Mouse (Mus musculus) heart, embryonic 11.5 days (tissue): ENCODE results near the gene Dennd1a. TPM values are rescaled to one million over a fixed set of nuclear protein-coding genes. Genes with fewer than 3 reads are reported as not detected.

Experiments used
- ATAC-seq: fragments of 200-750 bp; cut with Nextera tagmentation; replicated peaks from 2 replicates; pipeline ENCODE4 v1.8.0; 2017; ENCODE audit warnings: moderate library complexity; ENCODE audit not compliant: insufficient number of reproducible peaks, low FRiP score, low TSS enrichment
- H3K27ac ChIP-seq: fragments of 300-500 bp; sonication (generic); 2 replicates; pipeline ENCODE4 v1.5.1; 2014; ENCODE audit warnings: mild to moderate bottlenecking, low read depth, low read length
- H3K27me3 ChIP-seq: fragments of 300-500 bp; sonication (generic); 2 replicates; pipeline ENCODE4 v1.6.1; 2014; ENCODE audit warnings: mild to moderate bottlenecking, low read length, mixed read lengths; ENCODE audit not compliant: control insufficient read depth, insufficient read depth
- H3K36me3 ChIP-seq: fragments of 300-500 bp; sonication (generic); 2 replicates; pipeline ENCODE4 v1.6.1; 2014; ENCODE audit warnings: mild to moderate bottlenecking, low read length, moderate library complexity, mixed read lengths; ENCODE audit not compliant: control insufficient read depth, insufficient read depth
- H3K4me1 ChIP-seq: fragments of 300-500 bp; sonication (generic); 2 replicates; pipeline ENCODE4 v1.6.1; 2014; ENCODE audit warnings: low read length; ENCODE audit not compliant: control insufficient read depth, insufficient read depth
- H3K4me2 ChIP-seq: fragments of 300-500 bp; sonication (generic); 2 replicates; pipeline ENCODE4 v1.6.1; 2014; ENCODE audit warnings: mild to moderate bottlenecking, moderate library complexity
- H3K4me3 ChIP-seq: fragments of 300-500 bp; sonication (generic); 2 replicates; pipeline ENCODE4 v1.5.1; 2014; ENCODE audit warnings: low read depth, low read length
- H3K9ac ChIP-seq: fragments of 300-500 bp; sonication (generic); 2 replicates; pipeline ENCODE4 v1.6.1; 2014; ENCODE audit warnings: mild to moderate bottlenecking, low read depth, low read length, moderate library complexity
- H3K9me3 ChIP-seq: fragments of 300-500 bp; sonication (generic); replicated peaks from 2 replicates; pipeline ENCODE4 v1.6.1; 2016; ENCODE audit warnings: low read length; ENCODE audit not compliant: control insufficient read depth
- WGBS: fragments of 180-500 bp; shearing (Covaris S2); extraction: QIAGEN DNeasy Blood & Tissue Kit; methylation state at CpG from one replicate; pipeline ENCODE4 v1.1.7; 2014; ENCODE audit not compliant: insufficient replicate concordance; 5-methylcytosine and 5-hydroxymethylcytosine counted together
- polyA plus RNA-seq: library from polyadenylated mRNA; unstranded; fragments of >200 nt; fragmentation: Nextera tagmentation; extraction: Ambion mirVana; gene quantifications from 2 replicates; pipeline ENCODE4 v1.2.1, GENCODE M21; 2014

The Dennd1a gene
- polyA plus RNA-seq, 1 experiment from 2014 or later, result 9.6 TPM

DNA sequence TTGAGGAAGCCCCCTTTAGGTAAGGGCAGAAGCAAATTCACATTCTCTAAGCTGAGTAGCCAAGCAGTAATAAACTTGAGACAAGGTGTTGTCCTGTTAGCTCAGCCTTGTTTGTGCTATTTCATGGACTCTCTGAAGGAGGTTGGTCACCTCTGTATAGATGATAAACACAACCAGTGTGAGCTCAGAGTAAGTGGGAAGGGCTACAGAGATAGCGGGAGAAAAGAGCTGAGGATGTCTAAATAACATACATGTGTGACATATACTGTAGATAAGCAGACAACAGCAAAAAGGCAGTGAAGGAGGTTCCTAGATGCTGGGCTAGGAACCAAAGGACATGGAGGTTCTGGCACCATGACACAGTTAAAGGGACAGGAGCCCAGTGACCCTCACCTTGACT is 286.2 kb downstream of the Dennd1a start:
- Histone ChIP-seq H3K27me3 (no peaks in the 10 kb centered on the region), H3K9me3 (no peaks in the 10 kb centered on the region), H3K4me2 (no peak overlapping the region), H3K36me3 (no peaks in the 10 kb centered on the region), H3K27ac (no peak overlapping the region), H3K4me1 (no peaks in the 10 kb centered on the region), H3K9ac (no peak overlapping the region), H3K4me3 (no peak overlapping the region)
- WGBS, result 90% methylated on average over 1 of the region's 1 CpGs
- no peak for ATAC-seq

DNA sequence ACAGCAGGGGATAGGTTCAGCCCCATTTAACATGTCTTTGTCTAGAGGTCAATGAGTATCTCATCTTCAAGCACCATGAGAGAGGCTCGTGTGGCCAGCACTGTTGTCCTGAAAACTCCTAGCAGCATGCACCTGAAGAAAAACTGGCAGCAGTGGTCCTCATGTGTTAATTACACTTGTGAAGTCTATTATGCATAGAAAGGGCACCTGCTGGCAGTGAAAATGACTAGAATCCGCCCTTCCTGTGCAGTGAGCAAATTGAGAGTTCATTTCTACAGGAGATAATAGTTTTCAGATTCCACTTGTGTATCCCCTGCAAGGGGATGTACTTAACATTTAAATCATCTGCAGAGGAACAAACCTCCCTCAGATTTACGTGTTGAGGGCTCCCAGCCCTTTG is 289.2 kb downstream of the Dennd1a start:
- no peak overlapping the region for H3K4me3 ChIP-seq
- H3K4me2 ChIP-seq, result no peak overlapping the region
- no peak overlapping the region for H3K9ac ChIP-seq
- no peak overlapping the region for H3K27ac ChIP-seq
- ATAC-seq, result no peak
- H3K9me3 ChIP-seq, result no peaks in the 10 kb centered on the region
- H3K4me1 ChIP-seq, result no peaks in the 10 kb centered on the region
- no peaks in the 10 kb centered on the region for H3K27me3 ChIP-seq
- H3K36me3 ChIP-seq, result no peaks in the 10 kb centered on the region
- WGBS, result 48% methylated on average over 3 of the region's 3 CpGs

DNA sequence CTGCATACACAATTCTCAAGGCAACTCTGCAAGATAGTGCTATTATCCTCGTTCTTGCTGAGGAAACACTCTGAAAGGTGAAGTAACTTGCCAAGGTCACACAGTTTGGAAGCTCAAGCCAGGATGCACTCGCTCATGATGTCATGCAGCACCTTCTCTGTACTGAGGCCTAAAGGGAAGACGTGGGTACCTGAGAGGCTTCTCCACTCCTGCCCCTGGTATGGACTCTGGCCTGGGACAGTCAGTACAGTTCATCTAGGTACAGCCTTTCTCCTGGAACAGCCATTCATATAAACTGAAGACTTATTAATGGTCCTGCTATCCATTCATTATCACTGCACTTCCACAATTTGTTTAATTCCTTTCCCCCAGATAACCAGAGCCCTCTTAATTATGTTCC is 298.1 kb downstream of the Dennd1a start:
- H3K4me3 ChIP-seq, result no peak overlapping the region
- H3K9ac ChIP-seq, result no peak overlapping the region
- 81% methylated on average over 3 of the region's 3 CpGs for WGBS
- no peaks in the 10 kb centered on the region for H3K36me3 ChIP-seq
- H3K4me1 ChIP-seq, result no peaks in the 10 kb centered on the region
- H3K27me3 ChIP-seq, result no peaks in the 10 kb centered on the region
- ATAC-seq, result no peak
- H3K27ac ChIP-seq, result no peak overlapping the region
- no peak overlapping the region for H3K4me2 ChIP-seq
- no peaks in the 10 kb centered on the region for H3K9me3 ChIP-seq

DNA sequence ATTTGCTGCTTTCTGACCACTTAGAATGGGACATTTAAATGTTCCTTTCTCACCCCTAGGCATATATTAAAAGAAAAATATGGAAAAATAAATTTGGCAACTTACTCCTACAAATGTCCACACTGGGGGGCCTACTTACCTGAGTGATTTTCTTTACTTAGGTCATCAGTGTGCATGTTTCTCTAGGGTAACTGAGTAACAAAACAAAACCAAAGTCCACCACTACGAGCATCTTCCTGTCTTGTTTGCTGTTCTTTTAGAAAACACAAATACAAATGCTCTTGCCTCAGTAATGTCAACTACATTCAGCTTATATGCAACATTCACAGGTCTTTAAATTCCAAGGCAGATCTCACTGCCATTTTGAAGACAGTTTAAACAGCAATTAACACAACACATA is 298.9 kb downstream of the Dennd1a start:
- Histone ChIP-seq H3K36me3 (no peaks in the 10 kb centered on the region), H3K4me1 (no peaks in the 10 kb centered on the region), H3K27ac (no peak overlapping the region), H3K9me3 (no peaks in the 10 kb centered on the region), H3K27me3 (no peaks in the 10 kb centered on the region), H3K9ac (no peak overlapping the region), H3K4me2 (no peak overlapping the region), H3K4me3 (no peak overlapping the region)
- WGBS, result 82% methylated on average over 1 of the region's 1 CpGs
- ATAC-seq, result no peak

DNA sequence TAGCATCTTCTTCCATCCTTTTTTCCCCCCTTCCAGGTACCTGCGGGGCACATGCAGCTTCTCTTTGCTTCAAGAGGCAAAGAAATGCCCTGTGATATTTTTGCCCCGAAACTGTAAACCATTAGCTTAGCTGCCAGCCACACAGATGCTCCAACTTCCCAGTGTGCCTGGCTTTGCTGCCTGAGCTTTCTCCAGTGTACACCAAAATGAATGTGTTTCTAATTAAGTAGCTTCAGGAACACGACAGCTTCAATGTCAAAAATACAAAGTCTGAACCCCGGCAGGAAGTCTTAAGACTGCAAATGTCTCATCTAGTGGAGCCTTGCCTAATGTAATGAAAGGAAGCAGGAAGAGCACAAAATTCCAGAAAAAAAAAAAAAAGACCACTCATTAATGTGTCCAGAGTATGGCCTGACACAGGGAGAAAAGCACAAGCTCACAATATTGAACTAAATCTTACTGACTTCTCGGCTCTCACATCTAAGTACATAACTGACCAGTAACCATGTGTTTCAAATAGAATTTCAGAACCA is 301.4 kb downstream of the Dennd1a start:
- 59% methylated on average over 5 of the region's 5 CpGs for WGBS
- H3K27me3 ChIP-seq, result no peaks in the 10 kb centered on the region
- H3K9ac ChIP-seq, result no peak overlapping the region
- H3K27ac ChIP-seq, result no peak overlapping the region
- H3K4me3 ChIP-seq, result no peak overlapping the region
- no peaks in the 10 kb centered on the region for H3K9me3 ChIP-seq
- no peaks in the 10 kb centered on the region for H3K36me3 ChIP-seq
- H3K4me2 ChIP-seq, result no peak overlapping the region
- H3K4me1 ChIP-seq, result no peaks in the 10 kb centered on the region
- ATAC-seq, result no peak

DNA sequence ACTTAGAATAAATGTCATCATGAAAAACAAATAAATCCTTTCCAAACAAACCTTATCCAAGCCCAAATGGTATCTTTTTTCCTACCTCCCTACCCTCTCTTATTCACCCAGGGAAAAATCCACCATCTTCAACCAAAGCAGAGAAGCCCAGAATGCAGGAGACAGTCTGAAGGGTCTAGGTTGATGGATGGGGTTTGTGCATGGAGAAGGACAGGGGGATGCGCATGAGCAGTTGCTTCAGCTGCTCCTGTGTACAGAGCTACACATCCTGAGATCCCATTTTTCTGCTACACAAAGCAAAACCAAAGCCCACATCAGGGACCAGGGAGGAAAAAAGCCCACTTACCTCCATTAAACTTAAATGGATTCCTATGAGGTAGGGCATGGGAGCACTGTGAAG is 304.5 kb downstream of the Dennd1a start:
- Histone ChIP-seq H3K4me2 (no peak overlapping the region), H3K27me3 (no peaks in the 10 kb centered on the region), H3K4me1 (no peaks in the 10 kb centered on the region), H3K9me3 (no peaks in the 10 kb centered on the region), H3K36me3 (no peaks in the 10 kb centered on the region), H3K4me3 (no peak overlapping the region), H3K9ac (no peak overlapping the region), H3K27ac (no peak overlapping the region)
- ATAC-seq, result no peak
- WGBS, result 83% methylated on average over 1 of the region's 1 CpGs

DNA sequence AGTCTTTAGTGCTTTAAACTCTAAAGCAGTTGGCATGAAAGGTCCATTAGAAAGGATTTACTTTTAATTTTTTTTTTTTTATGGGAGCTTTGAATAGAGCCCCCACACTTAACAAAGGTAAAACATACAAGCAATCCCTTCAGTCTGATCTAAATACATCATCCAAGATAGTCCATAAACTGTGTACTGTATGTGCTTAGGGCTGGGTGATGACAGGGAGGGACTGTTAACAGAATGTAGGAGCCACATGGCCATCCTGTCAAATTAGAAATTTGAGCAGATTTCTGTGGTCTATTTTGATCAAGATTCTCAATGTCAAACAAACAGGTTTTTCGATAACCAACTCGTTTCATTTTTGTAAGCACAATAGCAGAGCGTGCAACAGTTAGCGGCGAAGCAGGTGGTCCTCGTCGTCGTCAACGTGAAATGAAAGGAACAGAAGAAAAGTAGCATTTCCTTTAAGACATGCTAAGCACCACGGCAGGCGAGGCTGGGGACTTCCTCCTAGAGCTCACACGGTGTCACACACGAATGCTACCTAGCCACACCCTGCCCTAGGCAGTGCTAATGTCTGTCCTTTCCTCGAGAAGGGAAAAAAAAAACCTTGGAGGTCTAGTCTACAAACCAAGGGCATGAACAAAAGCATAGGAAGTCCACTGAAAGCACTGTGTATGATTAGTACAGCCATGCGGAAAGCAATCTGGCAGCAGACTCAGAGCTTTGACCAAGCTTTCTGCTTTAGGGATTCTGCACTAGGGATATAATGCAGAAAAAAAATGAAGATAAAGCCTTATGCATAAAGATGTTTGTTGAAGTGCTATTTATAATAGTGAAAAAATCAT is 305.4 kb downstream of the Dennd1a start:
- no peaks in the 10 kb centered on the region for H3K4me1 ChIP-seq
- 77% methylated on average over 15 of the region's 15 CpGs for WGBS

DNA sequence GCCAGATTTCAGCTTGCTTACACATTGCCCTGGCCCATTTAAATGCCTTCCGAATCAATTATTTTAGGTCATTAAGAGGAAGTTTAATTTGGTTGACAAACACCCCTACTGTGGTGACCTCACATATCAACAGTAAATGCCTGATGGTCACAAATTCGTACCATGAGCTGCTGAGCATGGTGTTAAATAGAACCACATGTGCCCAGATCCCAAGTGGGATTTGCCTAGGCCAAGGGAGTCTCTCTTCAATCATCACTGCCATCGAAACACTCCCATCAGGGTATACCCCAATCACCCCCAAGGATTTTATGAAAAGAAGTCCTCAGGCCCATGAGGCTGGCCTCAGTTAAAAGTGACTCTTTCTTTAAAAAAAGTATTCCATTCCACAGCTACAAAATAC is 313.0 kb downstream of the Dennd1a start:
- Histone ChIP-seq H3K36me3 (no peaks in the 10 kb centered on the region), H3K4me1 (peaks cover 3% of the 10 kb centered on the region; the same call in 1 of the 2 replicates), H3K9me3 (no peaks in the 10 kb centered on the region), H3K4me3 (no peak overlapping the region), H3K27ac (no peak overlapping the region), H3K4me2 (no peak overlapping the region), H3K9ac (no peak overlapping the region), H3K27me3 (no peaks in the 10 kb centered on the region)
- ATAC-seq, result no peak
- WGBS, result 75% methylated on average over 3 of the region's 3 CpGs

More for the DNA sequence above, 305.4 kb downstream of the Dennd1a start:
- no peak overlapping the region for H3K27ac ChIP-seq
- no peak overlapping the region for H3K9ac ChIP-seq
- no peaks in the 10 kb centered on the region for H3K36me3 ChIP-seq
- no peak overlapping the region for H3K4me2 ChIP-seq
- H3K4me3 ChIP-seq, result no peak overlapping the region
- H3K27me3 ChIP-seq, result no peaks in the 10 kb centered on the region
- ATAC-seq, result no peak
- no peaks in the 10 kb centered on the region for H3K9me3 ChIP-seq

DNA sequence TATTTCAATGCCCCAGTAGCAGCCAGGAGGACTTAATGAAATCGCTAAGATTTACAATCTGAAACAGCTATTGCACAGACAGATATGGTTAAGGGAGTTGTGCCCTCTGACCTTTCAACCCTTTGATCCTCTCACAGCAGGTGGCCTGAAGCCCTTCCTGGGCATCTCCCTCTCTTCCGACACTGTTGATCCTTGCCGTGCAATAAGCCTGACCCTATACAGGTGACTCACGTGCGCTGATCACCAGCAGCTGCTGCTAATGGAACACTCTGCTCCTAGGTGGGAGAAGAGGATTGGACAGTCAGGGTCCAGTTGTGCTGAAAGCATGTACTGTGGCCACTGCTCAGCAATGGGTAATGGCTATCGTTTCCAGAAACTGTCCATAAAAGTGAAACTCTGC is 314.6 kb downstream of the Dennd1a start:
- Histone ChIP-seq H3K9ac (no peak overlapping the region), H3K4me2 (no peak overlapping the region), H3K27me3 (no peaks in the 10 kb centered on the region), H3K4me1 (peaks cover 3% of the 10 kb centered on the region; the same call in 1 of the 2 replicates), H3K9me3 (no peaks in the 10 kb centered on the region), H3K36me3 (no peaks in the 10 kb centered on the region), H3K27ac (no peak overlapping the region), H3K4me3 (no peak overlapping the region)
- ATAC-seq, result no peak
- 81% methylated on average over 6 of the region's 6 CpGs for WGBS
